Mouse (Mus musculus) liver, adult 2 months (tissue): ENCODE data around the gene Kif20b. TPM values are rescaled to one million over a fixed set of nuclear protein-coding genes. Genes with fewer than 3 reads are reported as not detected.

Experiments
- DNase-seq: peaks from one replicate; pipeline ENCODE4 v3.0.0-alpha.2; 2011; ENCODE audit warnings: low read depth, low spot score; ENCODE audit errors: extremely low read depth
- H3K27ac ChIP-seq: fragments of 200-500 bp; replicated peaks from 2 replicates; pipeline ENCODE4 v1.5.1; 2012; ENCODE audit warnings: low read depth, mild to moderate bottlenecking, control low read depth, inconsistent platforms, low read length; ENCODE audit not compliant: insufficient read depth
- H3K27me3 ChIP-seq: fragments of 200-500 bp; 2 replicates; pipeline ENCODE4 v1.6.1; 2012; ENCODE audit warnings: mild to moderate bottlenecking, moderate library complexity, low read length, inconsistent platforms; ENCODE audit not compliant: control insufficient read depth, insufficient read depth
- H3K36me3 ChIP-seq: fragments of 200-500 bp; 2 replicates; pipeline ENCODE4 v1.6.1; 2012; ENCODE audit warnings: low read length, inconsistent platforms; ENCODE audit not compliant: control insufficient read depth, insufficient read depth
- H3K4me1 ChIP-seq: fragments of 200-500 bp; 2 replicates; pipeline ENCODE4 v1.6.1; 2011; ENCODE audit warnings: low read length; ENCODE audit not compliant: control insufficient read depth, insufficient read depth
- H3K4me3 ChIP-seq: fragments of 200-500 bp; 2 replicates; pipeline ENCODE4 v1.5.1; 2011; ENCODE audit warnings: low read depth, mild to moderate bottlenecking, control low read depth, low read length, moderate library complexity; ENCODE audit not compliant: insufficient read depth
- H3K79me2 ChIP-seq: fragments of 200-500 bp; 2 replicates; pipeline ENCODE4 v1.6.1; 2012; ENCODE audit warnings: inconsistent platforms, mild to moderate bottlenecking, low read length, moderate library complexity; ENCODE audit not compliant: control insufficient read depth, insufficient read depth
- H3K9ac ChIP-seq: fragments of 200-500 bp; 2 replicates; pipeline ENCODE4 v1.6.1; 2012; ENCODE audit warnings: low read depth, mild to moderate bottlenecking, control low read depth, inconsistent platforms, low read length
- CTCF ChIP-seq: fragments of 200-500 bp; IDR thresholded peaks from 2 replicates; pipeline ENCODE4 v1.5.1; 2011; ENCODE audit warnings: low read depth, low read length, control low read depth
- POLR2A ChIP-seq: fragments of 200-500 bp; IDR thresholded peaks from 2 replicates; pipeline ENCODE4 v1.6.1; 2011; ENCODE audit warnings: low read length, control low read depth; ENCODE audit not compliant: insufficient read depth; ENCODE audit errors: extremely low read depth
- WGBS: fragments of 180-500 bp; shearing (Covaris S2); methylation state at CpG from one replicate; pipeline ENCODE4 v1.1.7; 2018; 5-methylcytosine and 5-hydroxymethylcytosine counted together
- polyA plus RNA-seq: library from polyadenylated mRNA; depleted of rRNA; stranded (reverse); fragments of >200 nt; gene quantifications from 2 replicates; pipeline ENCODE4 v1.2.3, GENCODE M21; 2012
- total RNA-seq: library from RNA; depleted of rRNA; stranded (reverse); fragments of >200 nt; gene quantifications from 2 replicates; pipeline ENCODE4 v1.2.3, GENCODE M21; 2014

Gene Kif20b
- total and polyA plus RNA-seq, 2 experiments, result 0.65 TPM; not detected in 1

GRCm38 (mm10) chr19:34905424-34905823, 16.7 kb upstream of the Kif20b start:
- Histone ChIP-seq H3K36me3 (no peaks in the 10 kb centered on the region), H3K4me3 (no peak overlapping the region), H3K4me1 (no peaks in the 10 kb centered on the region), H3K27me3 (no peaks in the 10 kb centered on the region), H3K79me2 (no peaks in the 10 kb centered on the region), H3K9ac (no peak overlapping the region), H3K27ac (no peak overlapping the region)
- WGBS, result 94% methylated on average over 7 of the region's 7 CpGs
- no peak for DNase-seq
- TF ChIP-seq CTCF (no peak), POLR2A (no peak)

GRCm38 (mm10) chr19:34906772-34907171, 15.4 kb upstream of the Kif20b start:
- H3K79me2 ChIP-seq, result no peaks in the 10 kb centered on the region
- no peaks in the 10 kb centered on the region for H3K27me3 ChIP-seq
- H3K4me3 ChIP-seq, result no peak overlapping the region
- TF ChIP-seq POLR2A (no peak), CTCF (no peak)
- DNase-seq, result no peak
- H3K9ac ChIP-seq, result no peak overlapping the region
- H3K36me3 ChIP-seq, result no peaks in the 10 kb centered on the region
- H3K4me1 ChIP-seq, result no peaks in the 10 kb centered on the region
- H3K27ac ChIP-seq, result no peak overlapping the region
- WGBS, result 81% methylated on average over 5 of the region's 5 CpGs

GRCm38 (mm10) chr19:34912366-34912765, 9.8 kb upstream of the Kif20b start:
- H3K4me1 ChIP-seq, result no peaks in the 10 kb centered on the region
- DNase-seq, result no peak
- no peaks in the 10 kb centered on the region for H3K27me3 ChIP-seq
- no peaks in the 10 kb centered on the region for H3K36me3 ChIP-seq
- TF ChIP-seq CTCF, result no peak
- H3K4me3 ChIP-seq, result no peak overlapping the region
- H3K79me2 ChIP-seq, result no peaks in the 10 kb centered on the region
- H3K27ac ChIP-seq, result no peak overlapping the region
- no peak overlapping the region for H3K9ac ChIP-seq

- TF ChIP-seq CTCF (no peak), POLR2A (no peak)
- no peaks in the 10 kb centered on the region for H3K27me3 ChIP-seq
- H3K36me3 ChIP-seq, result no peaks in the 10 kb centered on the region
- H3K9ac ChIP-seq, result no peak overlapping the region
- no peak overlapping the region for H3K27ac ChIP-seq
- DNase-seq, result no peak
- H3K4me1 ChIP-seq, result peaks cover 1% of the 10 kb centered on the region; the same call in 1 of the 2 replicates
- WGBS, result 93% methylated on average over 4 of the region's 4 CpGs
- H3K79me2 ChIP-seq, result no peaks in the 10 kb centered on the region; the same call in 1 of the 2 replicates
- no peak overlapping the region for H3K4me3 ChIP-seq
Measured at GRCm38 (mm10) chr19:34920066-34920465, 2.1 kb upstream of the Kif20b start.

- H3K36me3 ChIP-seq, result no peaks in the 10 kb centered on the region
- no peaks in the 10 kb centered on the region for H3K27me3 ChIP-seq
- no peak for TF ChIP-seq POLR2A
- DNase-seq, result no peak
- H3K4me3 ChIP-seq, result no peak overlapping the region
- H3K9ac ChIP-seq, result no peak overlapping the region
- H3K79me2 ChIP-seq, result no peaks in the 10 kb centered on the region; the same call in 1 of the 2 replicates
- peaks cover 1% of the 10 kb centered on the region; the same call in 1 of the 2 replicates for H3K4me1 ChIP-seq
- WGBS, result 84% methylated on average over 3 of the region's 3 CpGs
- H3K27ac ChIP-seq, result no peak overlapping the region
Measured at GRCm38 (mm10) chr19:34920531-34920930, 1.6 kb upstream of the Kif20b start.

GRCm38 (mm10) chr19:34921253-34921651, 909 bp upstream of the Kif20b start:
- H3K9ac ChIP-seq, result no peak overlapping the region
- H3K36me3 ChIP-seq, result no peaks in the 10 kb centered on the region
- WGBS, result 27% methylated on average over 7 of the region's 7 CpGs
- no peak for DNase-seq
- no peak overlapping the region for H3K27ac ChIP-seq
- H3K27me3 ChIP-seq, result no peaks in the 10 kb centered on the region
- peak overlapping the region; percentile 65; the same call in 1 of the 2 replicates for H3K4me3 ChIP-seq
- H3K79me2 ChIP-seq, result no peaks in the 10 kb centered on the region; the same call in 1 of the 2 replicates
- peaks cover 1% of the 10 kb centered on the region; the same call in 1 of the 2 replicates for H3K4me1 ChIP-seq
- TF ChIP-seq CTCF (no peak), POLR2A (no peak)
